Mouse (Mus musculus) brown adipose tissue, adult 24 weeks (tissue): ENCODE data around the gene Fras1. TPM values are rescaled to one million over a fixed set of nuclear protein-coding genes. Genes with fewer than 3 reads are reported as not detected.

Experiments used
- H3K27ac ChIP-seq: fragments of 200-500 bp; replicated peaks from 2 replicates; pipeline ENCODE4 v1.5.1; 2012; ENCODE audit warnings: low read depth, mild to moderate bottlenecking, low read length
- H3K4me1 ChIP-seq: fragments of 200-500 bp; 2 replicates; pipeline ENCODE4 v1.6.1; 2012; ENCODE audit warnings: low read length, mixed read lengths; ENCODE audit not compliant: control insufficient read depth, insufficient read depth, insufficient read length
- H3K4me3 ChIP-seq: fragments of 200-500 bp; 2 replicates; pipeline ENCODE4 v1.5.1; 2012; ENCODE audit warnings: low read depth, mild to moderate bottlenecking, low read length, moderate library complexity; ENCODE audit not compliant: insufficient read depth
- polyA plus RNA-seq: library from polyadenylated mRNA; stranded (reverse); fragments of >200 nt; gene quantifications from 2 replicates; pipeline ENCODE4 v1.2.4, GENCODE M21; 2012; ENCODE audit not compliant: missing spikeins, insufficient read depth, insufficient read length

The Fras1 gene
- polyA plus RNA-seq, 1 experiment: 0.08 TPM

GRCm38 (mm10) chr5:96545994-96546393 lies 172.2 kb downstream of the Fras1 start:
- Histone ChIP-seq H3K4me1 (no peaks in the 10 kb centered on the region), H3K4me3 (no peak overlapping the region), H3K27ac (no peak overlapping the region)

DNA sequence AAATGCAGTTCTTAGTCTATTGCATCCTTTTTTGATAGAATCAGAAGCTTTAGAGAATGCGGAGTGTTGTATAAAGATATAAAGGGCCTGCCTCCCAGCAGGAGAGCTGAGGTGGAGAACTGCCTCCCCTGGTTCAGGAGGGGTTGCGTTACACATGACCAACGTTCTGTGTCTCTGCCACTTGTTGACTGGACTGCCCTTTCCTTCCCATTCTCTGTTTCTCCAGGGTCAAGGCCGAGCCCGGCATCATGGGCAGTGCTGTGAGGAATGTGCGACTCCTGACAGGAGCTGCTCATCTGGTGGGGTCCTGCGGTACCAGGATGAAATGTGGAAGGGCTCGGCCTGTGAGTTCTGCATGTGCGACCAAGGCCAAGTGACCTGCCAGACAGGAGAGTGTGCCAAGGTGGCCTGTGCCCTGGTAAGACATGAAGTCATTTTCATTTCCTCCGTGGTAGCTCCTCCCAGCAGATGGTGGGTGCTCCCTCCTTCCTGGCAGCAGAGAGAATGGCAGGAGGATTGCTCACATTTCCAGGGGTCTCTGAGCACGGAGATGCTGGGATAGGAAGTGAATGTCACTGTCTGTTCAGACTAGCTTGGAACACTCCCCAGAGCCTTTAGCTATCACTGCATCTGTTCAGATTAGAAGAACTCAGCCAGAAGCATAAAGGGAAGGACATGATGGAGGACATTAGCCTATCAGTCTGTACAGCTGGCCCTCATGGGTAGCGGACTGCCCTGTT lies 181.4 kb downstream of the Fras1 start:
- no peaks in the 10 kb centered on the region for H3K4me1 ChIP-seq
- no peak overlapping the region for H3K27ac ChIP-seq
- H3K4me3 ChIP-seq: no peak overlapping the region

GRCm38 (mm10) chr5:96558049-96558804 lies 184.5 kb downstream of the Fras1 start:
- Histone ChIP-seq H3K27ac (no peak overlapping the region), H3K4me1 (no peaks in the 10 kb centered on the region), H3K4me3 (no peak overlapping the region)

DNA sequence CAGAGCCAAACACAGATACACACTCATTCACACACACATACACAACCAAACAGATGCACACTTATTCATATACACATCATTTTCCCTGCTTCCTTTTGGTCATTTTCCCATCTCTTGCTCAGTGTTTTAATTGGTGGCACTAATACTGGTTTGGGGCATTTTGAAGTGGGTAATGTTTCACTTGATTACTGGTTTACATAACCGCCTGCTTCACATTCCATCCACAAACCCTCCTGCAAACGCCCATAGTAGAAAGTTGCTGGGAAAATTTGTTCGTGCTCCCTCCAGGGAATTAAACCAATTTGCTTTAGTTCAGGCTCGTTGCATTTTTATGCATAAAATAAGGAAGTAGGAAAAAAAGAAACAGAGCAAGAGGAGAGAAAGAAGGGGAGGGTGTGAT lies 200.8 kb downstream of the Fras1 start:
- H3K4me1 ChIP-seq: no peaks in the 10 kb centered on the region
- H3K27ac ChIP-seq: no peak overlapping the region
- H3K4me3 ChIP-seq: no peak overlapping the region

- Histone ChIP-seq H3K27ac (no peak overlapping the region), H3K4me3 (no peak overlapping the region), H3K4me1 (no peaks in the 10 kb centered on the region)
These were observed 204.9 kb downstream of the Fras1 start for GRCm38 (mm10) chr5:96578705-96579104.

- Histone ChIP-seq H3K27ac (no peak overlapping the region), H3K4me1 (no peaks in the 10 kb centered on the region), H3K4me3 (no peak overlapping the region)
These were observed 206.2 kb downstream of the Fras1 start for GRCm38 (mm10) chr5:96579938-96580337.

- no peaks in the 10 kb centered on the region for H3K4me1 ChIP-seq
- H3K4me3 ChIP-seq: no peak overlapping the region
- no peak overlapping the region for H3K27ac ChIP-seq
These were observed 211.0 kb downstream of the Fras1 start for GRCm38 (mm10) chr5:96584730-96585129.

DNA sequence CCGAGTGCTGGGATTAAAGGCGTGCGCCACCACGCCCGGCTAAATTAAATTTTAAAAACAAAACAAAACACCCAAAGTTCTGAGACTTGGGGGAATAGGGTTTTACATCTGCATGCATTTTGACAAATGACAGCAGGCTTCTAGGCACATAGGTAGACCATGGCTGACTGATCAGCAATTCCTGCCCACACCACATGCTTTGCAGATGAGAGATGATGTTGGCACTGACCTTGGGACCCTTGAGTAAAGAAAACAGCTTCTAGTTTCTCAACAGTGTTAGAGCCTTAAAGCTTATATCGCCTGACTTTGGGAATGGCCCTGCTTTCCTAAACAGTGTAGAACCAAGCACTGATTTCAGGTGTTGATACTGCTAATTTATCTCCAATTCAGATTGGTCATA lies 216.9 kb downstream of the Fras1 start:
- Histone ChIP-seq H3K27ac (no peak overlapping the region), H3K4me3 (no peak overlapping the region), H3K4me1 (no peaks in the 10 kb centered on the region)

GRCm38 (mm10) chr5:96595793-96596192 lies 222.0 kb downstream of the Fras1 start:
- H3K4me3 ChIP-seq: no peak overlapping the region
- H3K27ac ChIP-seq: no peak overlapping the region
- no peaks in the 10 kb centered on the region for H3K4me1 ChIP-seq

DNA sequence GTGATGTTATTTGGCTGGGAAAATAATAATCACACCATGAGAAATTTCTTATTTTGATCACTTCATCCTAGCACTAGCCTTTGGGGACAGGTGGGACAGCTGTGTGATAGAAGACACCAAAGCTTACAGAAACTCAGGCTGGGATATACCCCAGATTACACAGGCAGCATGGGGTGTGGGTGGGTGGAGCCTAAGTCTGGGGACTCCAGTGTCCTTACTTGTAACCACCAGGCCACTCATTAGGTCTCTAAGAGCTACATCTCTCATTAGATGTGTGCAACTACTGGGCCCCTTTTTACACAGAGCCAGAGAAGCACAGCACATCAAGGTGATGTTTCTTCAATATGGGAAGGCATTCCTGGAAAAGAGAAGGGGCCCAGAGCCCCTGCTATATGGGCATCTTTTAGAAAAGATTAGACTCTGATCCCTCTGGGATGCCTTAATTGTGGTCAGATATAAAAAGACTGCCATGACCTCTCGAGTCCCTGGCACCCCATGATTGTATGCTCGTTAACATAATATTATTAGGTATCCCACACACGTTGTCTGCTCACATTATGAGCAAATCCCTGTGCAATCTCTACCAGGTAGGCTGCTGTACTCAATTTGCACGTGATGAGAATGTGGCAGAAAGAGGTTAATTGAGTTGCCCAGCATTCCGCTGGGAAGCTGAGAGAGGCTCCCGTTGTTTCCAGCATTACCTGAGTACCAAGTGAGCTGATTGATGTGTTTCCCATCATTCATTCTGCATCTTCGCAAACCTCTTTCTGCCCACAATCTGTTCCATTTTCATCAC lies 230.4 kb downstream of the Fras1 start:
- Histone ChIP-seq H3K27ac (no peak overlapping the region), H3K4me1 (no peaks in the 10 kb centered on the region)

DNA sequence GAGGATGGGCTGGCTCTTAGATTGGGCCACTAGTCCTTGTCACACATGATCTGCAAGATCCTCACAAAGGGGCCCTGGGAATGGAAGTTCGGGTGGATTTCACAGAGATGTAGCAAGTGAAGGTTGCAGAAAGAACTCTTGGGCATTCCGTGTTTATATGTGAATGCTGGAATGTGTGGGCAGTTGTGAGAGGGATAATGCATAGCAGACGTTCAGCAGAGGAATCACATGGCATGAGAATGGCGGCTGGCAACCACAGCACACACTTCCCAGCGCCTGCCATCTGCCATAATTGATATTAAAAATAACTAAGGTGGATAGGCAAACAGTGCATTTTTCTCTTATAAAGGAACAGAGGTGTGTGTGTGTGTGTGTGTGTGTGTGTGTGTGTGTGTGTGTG lies 234.3 kb downstream of the Fras1 start:
- Histone ChIP-seq H3K27ac (no peak overlapping the region), H3K4me1 (no peaks in the 10 kb centered on the region), H3K4me3 (no peak overlapping the region)

More for the DNA sequence above, 230.4 kb downstream of the Fras1 start:
- no peak overlapping the region for H3K4me3 ChIP-seq

- Histone ChIP-seq H3K27ac (no peak overlapping the region), H3K4me3 (no peak overlapping the region), H3K4me1 (no peaks in the 10 kb centered on the region)
These were observed 235.0 kb downstream of the Fras1 start for GRCm38 (mm10) chr5:96608581-96609280.

DNA sequence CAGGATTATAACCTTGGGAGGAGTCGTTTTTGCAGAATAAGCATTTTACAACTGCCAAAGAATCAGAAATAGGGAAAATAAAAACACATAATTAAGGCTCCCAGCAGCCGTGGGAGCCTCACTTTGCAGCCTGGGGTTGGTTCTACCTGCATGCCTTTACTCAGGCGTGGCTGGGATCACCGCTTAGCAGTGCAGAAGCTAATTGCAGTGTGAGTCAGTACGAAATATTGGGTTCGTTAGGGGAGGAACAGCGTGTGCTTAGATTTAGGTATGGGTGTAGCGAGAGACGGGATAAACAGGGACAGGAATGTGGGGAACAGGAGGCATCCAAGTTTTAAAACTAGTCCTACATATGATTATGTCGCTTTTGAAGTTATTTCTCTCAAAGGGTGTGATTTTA lies 238.3 kb downstream of the Fras1 start:
- Histone ChIP-seq H3K4me3 (no peak overlapping the region), H3K27ac (no peak overlapping the region), H3K4me1 (no peaks in the 10 kb centered on the region)

- no peak overlapping the region for H3K27ac ChIP-seq
- no peaks in the 10 kb centered on the region for H3K4me1 ChIP-seq
- H3K4me3 ChIP-seq: no peak overlapping the region
These were observed 243.3 kb downstream of the Fras1 start for GRCm38 (mm10) chr5:96616954-96617646.
